Mouse (Mus musculus) MEL (cell line): ENCODE measurements around the gene Fhit.

ENCODE experiments used
- CHD2 ChIP-seq: IDR thresholded peaks from 2 replicates; pipeline ENCODE4 v1.6.1; 2011; ENCODE audit warnings: low read length, improper control_type of control experiment
- CTCF ChIP-seq, 3 experiments: IDR thresholded peaks in 2 of 3; conservative IDR thresholded peaks in 1 of 3; 2 replicates each; pipeline ENCODE4 v1.5.1; 2011 to 2012; ENCODE audit warnings: low read length in 3 of 3, low read depth in 2 of 3, mild to moderate bottlenecking in 2 of 3, improper control_type of control experiment in 1 of 3, inconsistent platforms in 1 of 3, mixed read lengths in 1 of 3, moderate library complexity in 1 of 3; ENCODE audit not compliant: control insufficient read depth in 1 of 3, insufficient read depth in 1 of 3, poor library complexity in 1 of 3, severe bottlenecking in 1 of 3
- EP300 ChIP-seq, 2 experiments: IDR thresholded peaks; 2 replicates each; pipeline ENCODE4 v1.6.1; 2011; ENCODE audit warnings: improper control_type of control experiment in 2 of 2, low read length in 2 of 2, low read depth in 1 of 2, mild to moderate bottlenecking in 1 of 2
- ETS1 ChIP-seq: IDR thresholded peaks from 2 replicates; pipeline ENCODE4 v1.6.1; 2012; ENCODE audit warnings: low read depth, mild to moderate bottlenecking, inconsistent platforms, low read length, improper control_type of control experiment, moderate library complexity
- GATA1 ChIP-seq: IDR thresholded peaks from 2 replicates; pipeline ENCODE4 v1.6.1; 2011; ENCODE audit warnings: low read depth, low read length, improper control_type of control experiment
- HCFC1 ChIP-seq: IDR thresholded peaks from 2 replicates; pipeline ENCODE4 v1.6.1; 2012; ENCODE audit warnings: low read depth, mild to moderate bottlenecking, inconsistent platforms, low read length, improper control_type of control experiment, moderate library complexity
- MAFK ChIP-seq: IDR thresholded peaks from 2 replicates; pipeline ENCODE4 v1.6.1; 2011; ENCODE audit warnings: low read depth, mild to moderate bottlenecking, low read length, improper control_type of control experiment, borderline replicate concordance
- MAZ ChIP-seq: IDR thresholded peaks from 2 replicates; pipeline ENCODE4 v1.6.1; 2012; ENCODE audit warnings: low read depth, mild to moderate bottlenecking, inconsistent platforms, low read length, improper control_type of control experiment
- MYC ChIP-seq: IDR thresholded peaks from 2 replicates; pipeline ENCODE4 v1.6.1; 2011; ENCODE audit warnings: low read depth, mild to moderate bottlenecking, low read length, improper control_type of control experiment, moderate library complexity
- POLR2A ChIP-seq, 2 experiments: IDR thresholded peaks; 2 replicates each; pipeline ENCODE4 v1.6.1; 2011 to 2012; ENCODE audit warnings: low read length in 2 of 2, mild to moderate bottlenecking in 2 of 2, control low read depth in 1 of 2, improper control_type of control experiment in 1 of 2, low read depth in 1 of 2, moderate library complexity in 1 of 2; ENCODE audit not compliant: control insufficient read depth in 1 of 2, insufficient read depth in 1 of 2, poor library complexity in 1 of 2
- TAL1 ChIP-seq: IDR thresholded peaks from 2 replicates; pipeline ENCODE4 v1.6.1; 2012; ENCODE audit warnings: mild to moderate bottlenecking, inconsistent platforms, low read length, moderate library complexity, mixed read lengths
- UBTF ChIP-seq: IDR thresholded peaks from 2 replicates; pipeline ENCODE4 v1.6.1; 2012; ENCODE audit warnings: low read depth, mild to moderate bottlenecking, inconsistent platforms, low read length, improper control_type of control experiment, moderate library complexity, borderline replicate concordance; ENCODE audit not compliant: insufficient read depth
- USF1 ChIP-seq: IDR thresholded peaks from 2 replicates; pipeline ENCODE4 v1.6.1; 2014; ENCODE audit warnings: low read depth, mild to moderate bottlenecking, inconsistent platforms, low read length, improper control_type of control experiment, moderate library complexity
- ZNF384 ChIP-seq: IDR thresholded peaks from 2 replicates; pipeline ENCODE4 v1.6.1; 2012; ENCODE audit warnings: low read depth, mild to moderate bottlenecking, inconsistent platforms, low read length, improper control_type of control experiment

DNA sequence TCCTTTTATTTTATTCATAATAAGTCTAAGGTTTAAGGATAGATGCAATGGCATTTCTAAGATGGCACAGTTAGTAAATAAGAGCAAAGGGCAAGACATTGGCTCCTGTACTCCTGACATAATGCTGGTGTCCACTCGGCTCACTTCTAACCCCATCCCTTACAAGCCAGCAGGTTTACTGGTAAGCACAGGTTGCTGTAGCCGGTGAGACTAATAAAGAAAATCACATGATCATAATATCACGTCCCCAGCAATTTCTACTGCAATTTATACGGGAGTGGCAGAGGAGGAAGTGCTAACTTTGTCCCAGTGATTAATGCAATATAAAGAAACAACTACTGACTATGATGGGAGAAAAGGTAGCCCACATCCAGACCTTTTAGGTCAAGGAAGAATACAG, 956.5 kb downstream of the Fhit start:
- TF ChIP-seq POLR2A (IDR thresholded peaks at IDR 0.05; ENCODE audit: control insufficient read depth in 1 of 2, insufficient read depth in 1 of 2, low read depth in 1 of 2, low read length in 2 of 2, poor library complexity in 1 of 2) (no peak), MAZ (no peak), ETS1 (no peak), USF1 (no peak), MAFK (no peak), UBTF (no peak), CTCF (IDR thresholded peaks at IDR 0.05 in 2 of 3, conservative IDR thresholded peaks at IDR 0.05 in 1 of 3; ENCODE audit: control insufficient read depth in 1 of 3, insufficient read depth in 1 of 3, low read depth in 2 of 3, low read length in 3 of 3, poor library complexity in 1 of 3, severe bottlenecking in 1 of 3) (no peak), MYC (no peak), TAL1 (no peak), ZNF384 (no peak), EP300 (IDR thresholded peaks at IDR 0.05; ENCODE audit: low read depth in 1 of 2, low read length in 2 of 2) (no peak), CHD2 (no peak), HCFC1 (no peak), GATA1 (no peak)
